Mouse (Mus musculus) liver, embryonic 14.5 days (tissue): Measurements from ENCODE around the gene Defb25.

Experiments
- CTCF ChIP-seq: IDR thresholded peaks from 2 replicates; pipeline ENCODE4 v1.5.1; 2016; ENCODE audit warnings: antibody characterized with exemption, low read depth, control low read depth
- EP300 ChIP-seq: IDR thresholded peaks from 2 replicates; pipeline ENCODE4 v1.6.1; 2016; ENCODE audit warnings: antibody characterized with exemption, low read depth

DNA sequence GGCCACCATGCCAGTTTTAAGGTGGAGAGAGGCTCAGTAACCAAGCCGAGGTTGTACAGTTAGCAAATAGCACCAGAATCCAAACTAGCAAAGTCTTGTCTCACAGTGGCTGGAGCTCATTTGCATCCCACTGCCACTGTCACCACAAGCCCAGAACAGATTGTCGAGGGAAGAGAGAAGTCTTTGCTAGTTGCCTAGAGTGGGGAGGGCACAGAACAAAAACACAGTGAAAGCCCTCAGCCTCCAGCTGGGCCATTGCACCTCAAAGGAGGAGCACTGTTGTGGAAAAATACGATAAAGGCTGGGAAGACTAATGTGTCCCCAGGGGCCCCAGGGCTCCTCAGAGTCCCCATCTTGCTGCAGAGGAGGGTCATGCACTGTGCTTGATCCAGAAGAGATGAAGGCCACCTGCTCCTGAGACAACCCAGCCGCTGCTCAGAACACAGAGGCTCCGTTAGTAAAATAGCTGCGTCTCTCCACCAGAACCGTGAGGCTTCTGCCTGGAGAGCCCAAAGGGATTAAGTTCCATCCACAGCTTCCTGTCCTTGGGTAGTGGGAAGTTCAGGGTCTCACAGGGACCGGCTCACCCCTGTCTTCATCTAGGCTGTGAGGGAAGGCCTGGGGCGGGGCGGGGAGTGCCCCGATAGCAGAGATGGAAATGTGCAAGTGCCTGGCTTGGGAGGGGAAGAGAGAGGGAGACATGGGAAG is 16.7 kb upstream of the Defb25 start:
- TF ChIP-seq CTCF (no peak), EP300 (no peak)
